Mouse (Mus musculus) heart, postnatal 0 days (tissue): ENCODE measurements around the gene Smc6.

ENCODE experiments used
- CTCF ChIP-seq: IDR thresholded peaks from 2 replicates; pipeline ENCODE4 v1.5.1; 2016; ENCODE audit warnings: antibody characterized with exemption, control low read depth, low read depth
- EP300 ChIP-seq: IDR thresholded peaks from 2 replicates; pipeline ENCODE4 v1.6.1; 2016; ENCODE audit warnings: antibody characterized with exemption, low read depth

- TF ChIP-seq EP300 (no peak), CTCF (no peak)
Measured at GRCm38 (mm10) chr12:11266282-11266985, 748 bp downstream of the Smc6 start.
